Mouse (Mus musculus) erythroblast, adult 5-6 weeks (primary cell): ENCODE data around the gene Zyg11b. TPM values are rescaled to one million over a fixed set of nuclear protein-coding genes. Genes with fewer than 3 reads are reported as not detected.

ENCODE experiments used
- ATAC-seq: replicated peaks from 2 replicates; pipeline ENCODE4 v1.8.0; 2016; ENCODE audit warnings: moderate number of reproducible peaks, mild to moderate bottlenecking, moderate TSS enrichment, inconsistent platforms; ENCODE audit not compliant: poor library complexity, low FRiP score, severe bottlenecking
- total RNA-seq, 2 experiments: library from RNA; stranded (forward) in 1 of 2; stranded (reverse) in 1 of 2; fragments of 150-400 nt in 1 of 2; fragments of 200-764, 138-1000 nt in 1 of 2; gene quantifications; 2 replicates each; pipeline versions ENCODE4 v1.2.3 to v1.2.4; 2015 to 2017; ENCODE audit warnings: low replicate concordance in 2 of 2

The Zyg11b gene
- total RNA-seq, 2 experiments from 2014 or later, result 3.8 TPM

DNA sequence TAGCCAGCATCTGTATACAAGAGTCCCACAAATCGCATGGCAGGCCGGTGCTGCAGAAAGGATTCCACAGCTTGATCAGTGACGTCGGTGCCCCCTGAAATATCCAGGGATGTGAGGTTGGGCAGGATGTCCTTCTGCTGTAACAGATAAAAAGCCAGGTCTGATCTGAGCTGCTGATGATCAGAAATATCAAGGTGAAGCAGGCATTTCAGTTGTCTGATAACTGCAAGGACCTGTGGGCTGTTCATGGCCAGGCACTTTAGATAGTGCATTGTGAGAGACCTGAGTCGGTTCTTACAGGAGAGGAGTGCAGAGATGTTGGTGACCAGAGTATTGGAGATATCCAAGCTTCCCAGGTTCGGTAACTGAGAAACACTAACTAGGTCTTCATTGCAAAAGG is 96.3 kb downstream of the Zyg11b start:
- no peak for ATAC-seq

DNA sequence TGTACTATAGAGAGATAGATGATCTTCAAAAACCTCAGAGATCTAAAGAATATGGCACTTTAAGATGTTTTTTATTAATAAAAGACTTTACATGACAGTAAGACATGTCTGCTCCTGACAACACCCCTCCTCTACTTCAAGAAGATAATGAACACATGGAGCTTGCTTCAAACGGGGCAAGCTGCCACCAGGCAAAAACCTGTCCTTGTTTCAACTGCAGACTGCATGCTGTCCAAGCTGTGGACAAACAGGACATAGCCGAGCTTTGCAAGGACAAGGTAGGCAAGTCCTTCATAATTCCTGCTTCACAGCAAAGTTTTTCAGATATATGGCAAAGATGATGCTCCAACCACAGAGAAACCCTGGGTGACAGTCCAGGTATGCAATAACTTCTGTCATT is 101.7 kb downstream of the Zyg11b start:
- no peak for ATAC-seq

DNA sequence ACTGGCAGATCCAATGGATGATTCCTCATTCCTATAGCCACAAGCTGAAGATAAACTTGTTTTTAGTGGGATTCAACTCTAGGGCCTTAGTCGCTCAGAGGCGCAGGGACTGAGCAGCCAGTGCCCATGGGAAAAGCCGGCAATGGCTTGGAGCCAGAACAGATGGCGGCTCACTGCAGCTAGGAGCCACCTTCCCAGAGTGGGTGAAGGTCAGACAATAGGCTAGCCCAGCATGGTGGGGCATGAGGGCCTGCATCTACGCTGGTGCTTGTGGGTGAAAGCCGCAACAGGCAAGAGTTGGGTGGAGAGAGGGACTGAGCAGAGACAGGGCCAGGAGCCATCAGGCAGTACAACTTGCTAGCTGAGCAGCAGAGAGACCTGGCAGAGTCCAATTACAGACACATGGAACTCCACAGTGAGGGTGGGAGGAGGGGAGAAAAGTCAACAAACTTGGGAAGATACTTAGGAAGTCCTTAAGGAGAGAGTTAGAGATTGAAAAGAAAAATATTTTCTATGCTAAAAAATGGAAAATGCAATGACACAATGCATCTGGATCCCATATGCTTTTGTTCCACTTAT is 104.5 kb downstream of the Zyg11b start:
- ATAC-seq, result no peak

DNA sequence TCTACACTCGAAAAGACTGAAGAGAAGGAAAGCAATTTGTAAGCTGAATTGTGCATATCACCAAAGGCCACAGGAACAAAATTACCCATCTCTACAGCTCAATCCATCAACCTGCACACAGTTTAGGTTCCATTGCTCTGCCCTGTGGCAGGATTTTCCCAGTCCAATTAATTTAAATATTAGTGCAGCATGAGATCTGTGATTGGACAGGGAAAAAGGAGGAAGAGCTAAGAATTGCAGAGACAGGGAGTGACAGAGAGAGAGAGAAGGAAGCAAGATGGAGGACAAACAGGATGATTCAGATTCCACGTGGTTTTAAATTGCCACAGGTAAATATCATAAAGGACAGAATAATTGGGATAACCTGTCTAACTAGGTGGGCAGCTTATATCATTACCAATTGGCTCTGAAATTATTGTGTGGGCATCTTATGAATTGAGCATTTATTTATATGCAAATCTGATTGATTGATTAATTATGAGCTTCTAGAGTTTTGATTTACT is 108.0 kb downstream of the Zyg11b start:
- no peak for ATAC-seq

DNA sequence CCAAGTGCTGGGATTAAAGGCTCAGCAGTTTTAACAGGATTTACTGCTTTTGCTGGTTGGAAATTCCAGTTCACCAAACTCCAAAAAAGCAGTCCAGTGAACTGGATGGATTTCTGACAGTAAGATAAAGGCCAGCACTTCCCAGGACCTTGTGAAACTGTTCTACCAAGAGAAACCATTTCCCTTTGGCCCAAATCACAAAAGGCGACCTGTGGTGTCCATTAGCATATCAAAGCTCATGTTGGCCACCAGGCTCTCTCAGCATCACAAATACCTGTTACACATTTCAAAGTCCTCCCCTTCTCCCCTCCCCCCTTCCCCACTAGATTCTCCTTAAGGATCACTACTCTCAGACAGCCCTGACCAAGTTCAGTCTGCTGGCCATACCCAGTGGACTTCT is 118.6 kb downstream of the Zyg11b start:
- ATAC-seq, result no peak

Other genes with a start within 250 kb of the Zyg11b start
- gene Podn, start 204.7 kb downstream of the Zyg11b start, total RNA-seq (2015; ENCODE audit: low replicate concordance), result not detected in 2 replicates
- gene Podn, start 204.7 kb downstream of the Zyg11b start, total RNA-seq (2017; ENCODE audit: low replicate concordance), result not detected in 2 replicates
- 78.6 and 95.5 TPM in 2 replicates for gene Scp2, start 156.1 kb downstream of the Zyg11b start, total RNA-seq (2015; ENCODE audit: low replicate concordance)
- gene Scp2, start 156.1 kb downstream of the Zyg11b start, total RNA-seq (2017; ENCODE audit: low replicate concordance), result 74.2 and 99.8 TPM in 2 replicates
- gene Echdc2, start 135.7 kb downstream of the Zyg11b start, total RNA-seq (2015; ENCODE audit: low replicate concordance), result not detected in 2 replicates
- not detected in 2 replicates for gene Echdc2, start 135.7 kb downstream of the Zyg11b start, total RNA-seq (2017; ENCODE audit: low replicate concordance)
- not detected in 2 replicates for gene Zyg11a, start 83.0 kb downstream of the Zyg11b start, total RNA-seq (2015; ENCODE audit: low replicate concordance)
- not detected in 2 replicates for gene Zyg11a, start 83.0 kb downstream of the Zyg11b start, total RNA-seq (2017; ENCODE audit: low replicate concordance)
- 0.38 and 14.2 TPM in 2 replicates for gene Coa7, start 27.0 kb upstream of the Zyg11b start, total RNA-seq (2015; ENCODE audit: low replicate concordance)
- 0.51 and 0.70 TPM in 2 replicates for gene Coa7, start 27.0 kb upstream of the Zyg11b start, total RNA-seq (2017; ENCODE audit: low replicate concordance)
- not detected in 2 replicates for gene Shisal2a, start 82.3 kb upstream of the Zyg11b start, total RNA-seq (2015; ENCODE audit: low replicate concordance)
- not detected in 2 replicates for gene Shisal2a, start 82.3 kb upstream of the Zyg11b start, total RNA-seq (2017; ENCODE audit: low replicate concordance)
- not detected in 2 replicates for gene Gpx7, start 105.9 kb upstream of the Zyg11b start, total RNA-seq (2015; ENCODE audit: low replicate concordance)
- not detected in 2 replicates for gene Gpx7, start 105.9 kb upstream of the Zyg11b start, total RNA-seq (2017; ENCODE audit: low replicate concordance)
- 11.1 and 13.1 TPM in 2 replicates for gene Tut4, start 158.3 kb upstream of the Zyg11b start, total RNA-seq (2015; ENCODE audit: low replicate concordance)
- 8.4 and 18.3 TPM in 2 replicates for gene Tut4, start 158.3 kb upstream of the Zyg11b start, total RNA-seq (2017; ENCODE audit: low replicate concordance)